ENCODE assay signal across 8 mouse cellular contexts in the genomic region with DNA sequence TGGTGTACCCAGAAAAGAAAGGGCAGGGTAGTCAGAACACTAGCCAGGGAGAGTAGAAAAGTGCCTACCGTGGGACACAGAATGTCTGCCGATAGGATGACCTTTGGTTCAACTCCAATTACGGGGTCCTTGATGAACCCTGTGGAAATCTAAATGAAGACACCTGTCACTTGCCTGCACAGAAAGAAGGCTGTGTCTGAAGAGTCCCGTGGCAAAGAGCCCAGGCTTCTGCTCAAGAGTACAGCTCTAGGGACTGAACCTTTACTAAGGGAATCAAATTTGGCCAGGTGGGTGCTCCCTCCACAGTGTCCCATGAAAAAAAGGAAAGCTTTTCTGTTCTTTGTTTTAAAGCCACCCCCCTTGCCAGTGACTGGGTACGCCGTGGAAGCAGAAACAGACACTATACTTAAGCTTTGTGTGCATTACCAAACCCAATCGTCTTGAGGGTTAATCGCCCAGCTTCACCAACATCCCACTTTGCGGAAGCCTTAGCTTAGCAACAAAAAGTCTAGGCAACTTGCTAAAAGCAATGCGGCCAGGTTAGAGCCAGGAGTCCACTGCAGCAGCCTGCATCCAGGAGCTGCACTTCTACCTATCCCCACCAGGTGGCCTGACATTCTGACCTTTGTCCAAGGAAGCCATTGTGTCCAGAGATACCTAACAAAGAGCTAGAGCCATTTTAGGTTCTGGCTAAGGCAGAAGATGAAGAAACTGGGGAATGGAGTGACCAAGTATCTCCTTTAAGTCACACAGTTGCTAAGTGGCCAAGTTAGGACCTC.
DNase-seq lines count a peak whose midpoint lies in the region; ATAC-seq lines count a peak whose summit lies in the region.

No protein-coding gene starts in this region.

- no peaks in the 10 kb centered on the region for H3K9me3 ChIP-seq in neural tube, embryonic 15.5 days (replicated peaks)
- 0 out of 2 replicates have a peak, but pooled peaks cover 3% of the 10 kb centered on the region for H3K9me3 ChIP-seq in embryonic facial prominence, embryonic 10.5 days

- no peak overlapping the region for H3K4me2 ChIP-seq in neural tube, embryonic 15.5 days

- no peaks in the 10 kb centered on the region for H3K27me3 ChIP-seq in neural tube, embryonic 15.5 days (replicated peaks)
- no peaks in the 10 kb centered on the region for H3K27me3 ChIP-seq in embryonic facial prominence, embryonic 10.5 days (replicated peaks; ENCODE audit: low read depth, poor library complexity, severe bottlenecking)

- H3K9ac ChIP-seq in neural tube, embryonic 15.5 days (replicated peaks), result no peak overlapping the region

- H3K4me1 ChIP-seq in neural tube, embryonic 15.5 days, result no peaks in the 10 kb centered on the region
- peaks cover 9% of the 10 kb centered on the region; the same call in 1 of the 2 replicates for H3K4me1 ChIP-seq in embryonic facial prominence, embryonic 10.5 days

- 82% methylated on average over 10 of the region's 10 CpGs for WGBS in neural tube, embryonic 15.5 days
- 69% methylated on average over 10 of the region's 10 CpGs for WGBS in embryonic facial prominence, embryonic 10.5 days

- no peak overlapping the region for H3K27ac ChIP-seq in neural tube, embryonic 15.5 days (replicated peaks)
- no peak overlapping the region for H3K27ac ChIP-seq in embryonic facial prominence, embryonic 10.5 days (replicated peaks)

- no peaks in the 10 kb centered on the region for H3K36me3 ChIP-seq in neural tube, embryonic 15.5 days
- H3K36me3 ChIP-seq in embryonic facial prominence, embryonic 10.5 days (replicated peaks), result peaks cover 8% of the 10 kb centered on the region

- no peak for ATAC-seq in neural tube, embryonic 15.5 days (ENCODE audit: low FRiP score)

- no peak overlapping the region for H3K4me3 ChIP-seq in neural tube, embryonic 15.5 days (replicated peaks)
- H3K4me3 ChIP-seq in embryonic facial prominence, embryonic 10.5 days, result no peak overlapping the region

- DNase-seq in embryo, embryonic 10 days (ENCODE audit: low spot score), result peak; percentile 65
- DNase-seq in embryo, embryonic 11 days, result no peak
- DNase-seq in neural tube, embryonic 10.5 days (ENCODE audit: extremely low spot score, low spot score), result peak; percentile 40
- peak; percentile 42 for DNase-seq in embryonic facial prominence, embryonic 10.5 days (ENCODE audit: low spot score)
- peak; percentile 49 for DNase-seq in retina, postnatal 1 day
- DNase-seq in layer of hippocampus, postnatal 14 days (ENCODE audit: low spot score in 2 of 2), result no peak
- DNase-seq in frontal cortex, postnatal 10 days (ENCODE audit: low spot score in 2 of 2), result no peak

Comparison
In these comparisons a context has a peak if more than half of its experiments do, and no peak if none do; other contexts are left out.
1. DNase-seq: peak in embryo, embryonic 10 days (single experiment), neural tube, embryonic 10.5 days (single experiment), embryonic facial prominence, embryonic 10.5 days (single experiment) and retina, postnatal 1 day (single experiment); none in embryo, embryonic 11 days (single experiment), layer of hippocampus, postnatal 14 days (0 of 2) and frontal cortex, postnatal 10 days (0 of 2).